Mouse (Mus musculus) midbrain, embryonic 15.5 days (tissue): Measurements from ENCODE around the gene Kdm1a. TPM values are rescaled to one million over a fixed set of nuclear protein-coding genes. Genes with fewer than 3 reads are reported as not detected.

Experiments used
- ATAC-seq: fragments of 200-750 bp; cut with Nextera tagmentation; replicated peaks from 2 replicates; pipeline ENCODE4 v1.8.0; 2017; ENCODE audit warnings: moderate TSS enrichment
- H3K27ac ChIP-seq: fragments of 300-500 bp; sonication (generic); 2 replicates; pipeline ENCODE4 v1.5.1; 2015; ENCODE audit warnings: mild to moderate bottlenecking, inconsistent platforms
- H3K27me3 ChIP-seq: fragments of 300-500 bp; sonication (generic); replicated peaks from 2 replicates; pipeline ENCODE4 v1.6.1; 2015; ENCODE audit warnings: inconsistent platforms
- H3K36me3 ChIP-seq: fragments of 300-500 bp; sonication (generic); replicated peaks from 2 replicates; pipeline ENCODE4 v1.6.1; 2015; ENCODE audit warnings: inconsistent platforms
- H3K4me1 ChIP-seq: fragments of 300-500 bp; sonication (generic); 2 replicates; pipeline ENCODE4 v1.6.1; 2015; ENCODE audit warnings: inconsistent platforms
- H3K4me2 ChIP-seq: fragments of 300-500 bp; sonication (generic); 2 replicates; pipeline ENCODE4 v1.6.1; 2015; ENCODE audit warnings: inconsistent platforms, mild to moderate bottlenecking, moderate library complexity
- H3K4me3 ChIP-seq: fragments of 300-500 bp; sonication (generic); 2 replicates; pipeline ENCODE4 v1.5.1; 2015; ENCODE audit warnings: mild to moderate bottlenecking, inconsistent platforms
- H3K9ac ChIP-seq: fragments of 300-500 bp; sonication (generic); 2 replicates; pipeline ENCODE4 v1.6.1; 2015; ENCODE audit warnings: mild to moderate bottlenecking, inconsistent platforms
- H3K9me3 ChIP-seq: fragments of 300-500 bp; sonication (generic); 2 replicates; pipeline ENCODE4 v1.6.1; 2016; ENCODE audit warnings: inconsistent platforms
- WGBS: fragments of 180-500 bp; shearing (Covaris S2); methylation state at CpG from one replicate; pipeline ENCODE4 v1.1.7; 2015; ENCODE audit warnings: mixed read lengths; 5-methylcytosine and 5-hydroxymethylcytosine counted together
- polyA plus RNA-seq: library from polyadenylated mRNA; unstranded; fragments of >200 nt; fragmentation: Nextera tagmentation; extraction: Ambion mirVana; gene quantifications from 2 replicates; pipeline ENCODE4 v1.2.1, GENCODE M21; 2015

Kdm1a gene
- 69.9 and 70.7 TPM in 2 replicates for polyA plus RNA-seq

DNA sequence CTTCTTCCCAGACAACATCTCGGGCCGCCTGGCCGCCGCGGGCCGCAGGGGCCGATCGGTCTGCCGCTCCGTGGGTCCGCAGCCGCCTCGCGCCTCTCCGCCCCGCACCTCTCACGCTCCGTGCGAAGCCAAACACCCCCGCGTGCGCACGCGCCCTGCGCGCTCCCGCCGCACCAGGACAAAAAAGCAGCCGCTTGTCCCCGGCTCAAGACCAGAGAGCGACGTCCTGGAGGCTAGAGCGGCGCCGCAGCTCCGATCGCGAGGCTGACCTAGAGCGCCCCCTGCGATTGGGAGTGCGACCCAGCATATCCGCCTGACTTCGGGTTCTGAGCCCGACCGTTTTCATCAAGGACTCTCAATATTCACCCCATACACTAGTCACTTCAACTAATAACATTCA is at the start of gene Kdm1a:
Gene Kdm1a (minus strand): TSS at position 156 of the 400 bp plus-strand sequence.
- Histone ChIP-seq H3K36me3 (no peaks in the 10 kb centered on the region), H3K9ac (peak within 1 kb of the TSS; percentile 100), H3K4me3 (peak within 1 kb of the TSS; percentile 98), H3K9me3 (no peaks in the 10 kb centered on the region), H3K4me1 (peaks cover 22% of the 10 kb centered on the region), H3K27me3 (no peaks in the 10 kb centered on the region), H3K4me2 (peak within 1 kb of the TSS; percentile 66), H3K27ac (peak within 1 kb of the TSS; percentile 93)
- ATAC-seq: peak; percentile 91
- under 1% methylated on average over 45 of the region's 45 CpGs for WGBS

DNA sequence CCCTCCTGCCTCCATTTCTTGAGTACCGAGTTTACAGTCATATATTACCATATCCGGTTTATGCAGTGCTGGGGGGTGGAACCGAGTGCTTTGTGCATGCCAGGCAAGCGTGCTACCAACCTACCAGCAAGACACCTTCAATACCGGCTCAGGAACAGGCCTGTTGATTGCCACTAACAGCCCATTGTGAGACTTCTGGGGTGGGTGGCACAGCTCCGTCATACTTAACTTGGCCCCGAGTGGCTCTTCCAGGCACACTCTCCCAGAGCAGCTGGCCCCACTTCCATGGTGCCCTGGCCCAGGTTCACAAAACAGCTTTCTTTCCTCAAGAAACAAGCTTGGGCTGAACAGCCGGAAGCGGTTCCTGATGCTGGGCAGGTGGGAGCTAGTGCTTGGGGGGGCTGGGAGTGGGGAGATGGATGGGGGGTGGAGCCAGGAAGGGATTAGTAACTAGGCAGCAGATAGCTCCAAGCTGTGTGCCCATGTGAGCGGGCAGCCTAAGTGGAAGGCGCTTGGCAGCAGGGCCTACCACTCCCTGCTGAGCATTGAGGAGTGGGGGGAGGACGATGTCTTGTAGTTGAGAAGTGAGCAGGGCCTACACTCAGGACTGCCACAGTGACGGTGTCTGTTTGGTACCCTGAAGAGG is 49.5 kb upstream of the Kdm1a start:
- H3K36me3 ChIP-seq: peaks cover 9% of the 10 kb centered on the region; the same call in 1 of the 2 replicates
- H3K4me1 ChIP-seq: peaks cover 32% of the 10 kb centered on the region
- WGBS: 38% methylated on average over 13 of the region's 13 CpGs
- H3K27me3 ChIP-seq: no peaks in the 10 kb centered on the region
- peak overlapping the region; percentile 77 for H3K27ac ChIP-seq
- H3K9me3 ChIP-seq: no peaks in the 10 kb centered on the region
- ATAC-seq: peak; percentile 56
- no peak overlapping the region for H3K9ac ChIP-seq
- H3K4me3 ChIP-seq: no peak overlapping the region
- no peak overlapping the region for H3K4me2 ChIP-seq

DNA sequence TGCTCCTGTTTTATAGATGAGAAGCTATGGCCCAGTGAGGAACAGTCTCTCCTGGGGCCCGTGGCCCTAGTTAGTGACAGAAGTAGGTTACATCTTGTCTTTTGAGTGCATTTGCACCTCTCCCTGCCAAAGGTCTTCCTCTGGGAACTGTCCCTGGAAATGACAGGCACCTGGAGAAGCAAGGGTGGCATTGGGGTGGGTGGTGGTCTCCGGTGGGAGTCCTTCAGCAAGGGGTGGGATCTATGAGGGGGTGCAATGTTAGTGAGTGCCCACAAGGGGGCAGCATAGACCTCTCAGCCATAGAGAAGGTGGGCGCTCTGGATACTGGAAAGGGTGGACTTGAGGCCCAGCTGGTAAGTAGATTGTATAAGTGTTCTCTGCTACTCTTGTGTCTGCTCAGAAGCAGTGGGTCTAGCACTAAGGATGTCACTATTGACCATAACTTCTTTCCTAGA is 48.9 kb upstream of the Kdm1a start:
- H3K4me1 ChIP-seq: peaks cover 32% of the 10 kb centered on the region
- ATAC-seq: peak; percentile 38; the same call in 1 of the 2 replicates
- no peak overlapping the region for H3K9ac ChIP-seq
- H3K4me3 ChIP-seq: no peak overlapping the region
- H3K36me3 ChIP-seq: peaks cover 9% of the 10 kb centered on the region; the same call in 1 of the 2 replicates
- no peaks in the 10 kb centered on the region for H3K27me3 ChIP-seq
- no peak overlapping the region for H3K4me2 ChIP-seq
- peak overlapping the region; percentile 77 for H3K27ac ChIP-seq
- H3K9me3 ChIP-seq: no peaks in the 10 kb centered on the region
- WGBS: 61% methylated on average over 3 of the region's 3 CpGs

DNA sequence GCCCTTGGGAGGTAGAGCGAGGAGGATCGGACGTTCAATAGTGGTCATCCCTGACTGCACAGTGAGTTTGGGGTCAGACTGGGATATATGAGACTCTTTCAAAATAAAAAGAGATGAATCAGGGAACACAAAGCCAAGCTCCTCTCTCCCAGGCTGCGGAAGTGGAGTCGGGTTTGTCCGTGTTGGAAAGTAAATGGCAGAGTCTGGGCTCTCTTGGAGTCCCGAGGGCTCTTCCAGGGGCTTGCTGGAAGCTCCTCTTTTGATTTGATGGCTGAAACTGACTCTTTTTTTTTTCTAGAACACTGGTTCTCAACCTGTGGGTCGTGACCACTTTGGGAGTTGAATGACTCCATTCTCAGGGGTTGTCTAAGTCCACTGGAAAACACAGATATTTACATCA is 47.7 kb upstream of the Kdm1a start:
- Histone ChIP-seq H3K4me3 (no peak overlapping the region), H3K9ac (no peak overlapping the region), H3K27ac (no peak overlapping the region), H3K27me3 (no peaks in the 10 kb centered on the region), H3K4me1 (peaks cover 32% of the 10 kb centered on the region), H3K9me3 (no peaks in the 10 kb centered on the region), H3K36me3 (peaks cover 5% of the 10 kb centered on the region; the same call in 1 of the 2 replicates), H3K4me2 (no peak overlapping the region)
- WGBS: 73% methylated on average over 8 of the region's 8 CpGs
- ATAC-seq: no peak

DNA sequence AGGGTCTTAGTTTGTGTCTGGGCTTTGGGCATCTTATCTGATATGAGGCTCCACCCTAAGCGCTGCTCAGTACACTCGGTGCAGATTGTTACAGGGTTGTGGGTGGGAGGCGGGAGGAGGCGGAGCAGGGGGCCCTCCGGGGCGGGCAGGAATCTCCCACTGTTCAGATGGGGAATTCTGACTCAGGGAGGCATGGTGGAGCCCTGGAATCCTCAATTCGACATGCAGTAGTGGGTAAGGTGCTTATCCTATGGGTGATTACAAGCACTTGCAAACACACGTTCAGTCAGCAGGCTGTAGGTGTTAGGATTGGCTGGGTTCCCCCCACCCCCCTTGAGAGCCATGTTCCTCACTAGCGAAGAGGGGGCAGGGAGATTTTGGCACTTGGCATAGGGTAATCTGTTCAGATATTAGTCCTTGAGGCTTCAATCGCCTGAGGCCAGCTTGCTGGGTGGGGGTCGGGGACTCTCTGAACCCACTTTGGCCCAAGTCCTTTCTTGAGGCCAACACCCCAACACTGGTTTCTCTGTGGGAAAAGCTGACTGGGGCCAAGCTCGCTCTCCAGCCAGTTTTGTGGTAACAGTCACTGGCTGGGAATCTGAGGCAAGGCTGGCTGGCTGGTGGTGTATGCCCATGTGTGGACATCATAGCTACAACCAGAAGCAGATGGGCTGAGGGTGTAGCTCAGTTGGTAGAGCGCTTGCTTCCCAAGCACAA is 47.1 kb upstream of the Kdm1a start:
- ATAC-seq: peak; percentile 8; the same call in 1 of the 2 replicates
- 40% methylated on average over 13 of the region's 13 CpGs for WGBS
- H3K4me2 ChIP-seq: no peak overlapping the region
- no peaks in the 10 kb centered on the region for H3K27me3 ChIP-seq
- no peak overlapping the region for H3K27ac ChIP-seq
- H3K4me1 ChIP-seq: peaks cover 32% of the 10 kb centered on the region
- no peak overlapping the region for H3K4me3 ChIP-seq
- H3K9me3 ChIP-seq: no peaks in the 10 kb centered on the region
- peaks cover 3% of the 10 kb centered on the region; the same call in 1 of the 2 replicates for H3K36me3 ChIP-seq
- H3K9ac ChIP-seq: no peak overlapping the region; the same call in 1 of the 2 replicates

DNA sequence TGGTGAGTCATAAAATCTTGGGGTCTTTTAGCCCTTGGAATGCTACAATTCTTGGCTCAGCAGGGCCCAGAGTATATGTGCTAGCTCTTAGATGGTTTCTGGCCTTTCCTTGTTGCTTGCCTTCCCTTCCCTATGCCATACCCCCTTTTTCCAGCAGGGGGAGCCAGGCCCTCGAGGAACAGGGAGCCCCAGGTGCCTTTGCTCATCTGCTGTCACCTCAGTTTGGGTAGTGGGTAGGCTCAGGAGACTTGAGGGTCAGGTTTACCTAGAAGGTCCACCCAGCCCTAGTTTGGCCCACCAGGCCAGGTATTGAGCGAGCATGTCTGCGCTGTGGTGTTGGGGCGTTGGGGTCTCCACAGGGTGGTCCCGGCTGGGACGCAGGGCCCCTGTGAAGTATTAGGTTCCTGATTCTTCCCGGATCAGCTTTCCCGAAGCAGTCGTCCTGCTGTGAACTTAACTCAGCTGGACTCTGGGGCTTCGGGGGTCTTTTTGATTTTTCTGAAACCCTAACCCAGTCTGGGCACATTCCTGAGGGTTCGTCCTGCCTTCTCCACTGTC is 46.5 kb upstream of the Kdm1a start:
- Histone ChIP-seq H3K4me1 (peaks cover 32% of the 10 kb centered on the region), H3K27me3 (no peaks in the 10 kb centered on the region), H3K27ac (no peak overlapping the region), H3K4me3 (no peak overlapping the region), H3K9ac (no peak overlapping the region; the same call in 1 of the 2 replicates), H3K4me2 (no peak overlapping the region), H3K9me3 (no peaks in the 10 kb centered on the region), H3K36me3 (no peaks in the 10 kb centered on the region)
- 17% methylated on average over 11 of the region's 11 CpGs for WGBS
- no peak for ATAC-seq

DNA sequence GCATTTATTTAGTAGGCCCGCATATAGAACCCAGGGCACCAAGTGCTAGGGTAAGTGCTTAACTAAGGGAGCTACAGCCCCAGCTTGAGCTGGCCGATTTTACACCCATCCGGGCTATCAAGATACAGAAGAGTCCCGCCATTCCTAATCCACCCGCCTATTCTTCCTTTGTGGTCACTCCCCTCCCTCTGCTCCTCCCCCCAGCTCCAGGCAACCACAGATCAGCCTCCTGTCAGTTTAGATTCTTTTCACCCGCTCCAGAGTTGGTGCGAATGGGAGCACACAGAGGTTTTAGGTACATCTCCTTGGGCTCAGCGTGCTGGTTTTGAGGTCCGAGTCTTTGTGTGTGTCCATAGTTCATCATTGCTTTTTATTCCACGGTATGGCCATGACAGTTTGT is 36.4 kb upstream of the Kdm1a start:
- Histone ChIP-seq H3K4me2 (peak overlapping the region; percentile 80), H3K4me3 (0 out of 2 replicates have a peak overlapping the region, but pooled peaks have one; percentile 1), H3K9me3 (no peaks in the 10 kb centered on the region), H3K9ac (no peak overlapping the region), H3K27me3 (peaks cover 13% of the 10 kb centered on the region; the same call in 1 of the 2 replicates), H3K4me1 (peaks cover 24% of the 10 kb centered on the region), H3K36me3 (no peaks in the 10 kb centered on the region), H3K27ac (no peak overlapping the region)
- WGBS: 3% methylated on average over 10 of the region's 10 CpGs
- ATAC-seq: no peak

DNA sequence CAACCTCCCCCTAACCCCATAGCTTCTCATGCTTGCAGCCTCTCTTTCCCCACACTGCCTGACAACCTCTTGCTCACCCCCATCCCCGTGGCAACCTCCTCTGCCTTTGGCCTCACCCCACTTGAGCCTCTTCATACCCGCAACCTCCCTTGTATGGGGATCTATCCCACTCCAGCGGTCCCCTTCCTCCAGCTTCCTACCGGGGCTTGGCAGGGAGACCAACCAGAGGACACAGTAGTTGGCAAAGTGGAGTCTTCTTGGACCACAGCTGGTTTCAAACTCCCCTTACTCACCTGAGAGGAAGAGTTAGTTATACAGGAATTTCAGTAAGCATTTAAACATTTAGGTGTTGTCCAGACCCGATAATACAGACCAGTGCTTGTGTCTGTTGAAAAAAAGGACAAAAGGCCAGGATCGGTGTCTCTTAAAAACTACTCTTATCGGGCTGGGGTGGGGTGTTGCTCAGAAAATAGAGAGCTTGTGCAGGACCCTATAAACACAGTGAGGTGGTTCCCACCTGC is 35.8 kb upstream of the Kdm1a start:
- Histone ChIP-seq H3K9ac (no peak overlapping the region), H3K4me2 (peak overlapping the region; percentile 80), H3K4me1 (peaks cover 24% of the 10 kb centered on the region), H3K27ac (no peak overlapping the region), H3K36me3 (no peaks in the 10 kb centered on the region), H3K27me3 (peaks cover 13% of the 10 kb centered on the region; the same call in 1 of the 2 replicates), H3K9me3 (no peaks in the 10 kb centered on the region), H3K4me3 (peak overlapping the region; percentile 52)
- 0 out of 2 replicates have a peak, but pooled peaks have one; percentile 15 for ATAC-seq
- 17% methylated on average over 7 of the region's 7 CpGs for WGBS

DNA sequence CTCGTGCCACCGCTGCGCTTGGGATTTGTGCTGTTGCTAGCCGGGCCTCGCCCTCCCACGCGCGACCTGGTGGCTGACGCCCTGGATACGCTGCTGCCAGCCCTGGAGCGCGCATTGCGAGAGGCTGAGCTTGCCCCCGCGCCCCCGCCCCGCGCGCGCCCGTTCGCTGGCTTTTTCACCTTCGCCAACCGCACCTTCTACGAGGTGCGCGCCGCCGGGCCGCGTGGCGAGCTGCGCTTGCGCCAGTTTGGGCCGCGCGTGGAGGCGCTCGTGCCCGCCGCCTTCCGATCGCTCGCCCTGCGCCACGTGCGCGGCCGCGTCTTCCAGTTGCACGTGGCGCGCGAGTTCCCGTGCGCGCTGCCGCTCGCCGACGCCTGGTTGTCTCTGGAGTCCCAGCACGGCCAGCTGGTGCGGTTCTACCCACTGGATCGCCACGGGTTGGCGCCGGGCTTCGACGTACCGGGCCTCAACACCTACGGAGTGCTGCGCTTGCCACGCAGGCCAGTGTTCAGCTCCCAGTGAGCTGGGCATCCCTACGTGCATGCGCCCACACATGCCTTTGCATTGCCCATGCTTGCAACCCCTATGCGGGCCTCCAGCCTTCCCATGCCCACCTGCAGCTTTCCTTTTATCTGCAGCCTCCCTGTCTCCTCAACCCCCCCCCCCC is 35.2 kb upstream of the Kdm1a start:
- WGBS: 1% methylated on average over 74 of the region's 76 CpGs
- peak; percentile 81 for ATAC-seq
- Histone ChIP-seq H3K4me1 (peaks cover 24% of the 10 kb centered on the region), H3K27me3 (peaks cover 13% of the 10 kb centered on the region; the same call in 1 of the 2 replicates), H3K36me3 (no peaks in the 10 kb centered on the region), H3K4me2 (peak overlapping the region; percentile 80), H3K4me3 (peak overlapping the region; percentile 52), H3K9me3 (no peaks in the 10 kb centered on the region), H3K27ac (peak overlapping the region; percentile 73), H3K9ac (peak overlapping the region; percentile 48)

DNA sequence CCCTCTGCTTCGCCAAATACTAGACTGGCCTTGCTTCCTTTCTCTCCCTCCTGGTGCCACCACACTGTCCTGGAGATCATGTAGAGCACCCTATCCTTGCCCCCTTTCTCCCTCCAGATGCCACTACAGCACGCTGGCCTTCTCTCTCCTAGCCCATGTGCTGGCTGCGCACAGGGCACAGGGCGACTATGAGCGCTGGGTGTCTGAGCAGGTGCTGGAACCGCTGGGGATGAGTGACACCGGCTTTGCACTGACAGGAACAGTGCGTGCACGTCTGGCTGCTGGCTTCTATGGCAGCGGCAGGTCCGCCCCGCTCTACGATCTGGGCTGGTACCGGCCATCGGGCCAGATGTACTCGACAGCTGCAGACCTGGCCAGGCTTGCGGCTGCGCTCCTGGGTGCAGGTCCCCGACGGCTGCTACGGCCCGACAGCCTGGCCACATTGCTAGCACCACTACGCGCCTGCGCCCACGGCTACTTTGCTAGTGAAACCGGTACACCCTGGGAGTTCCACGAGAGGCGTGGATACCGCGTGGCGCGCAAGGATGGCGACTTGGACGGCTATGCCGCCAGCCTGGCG is 34.5 kb upstream of the Kdm1a start:
- H3K4me1 ChIP-seq: peaks cover 24% of the 10 kb centered on the region
- H3K36me3 ChIP-seq: no peaks in the 10 kb centered on the region
- peak overlapping the region; percentile 80 for H3K4me2 ChIP-seq
- whole genome bisulfite sequencing: 13% methylated on average over 37 of the region's 37 CpGs
- H3K9ac ChIP-seq: peak overlapping the region; percentile 48
- peaks cover 13% of the 10 kb centered on the region; the same call in 1 of the 2 replicates for H3K27me3 ChIP-seq
- peak overlapping the region; percentile 52 for H3K4me3 ChIP-seq
- ATAC-seq: peak; percentile 71
- peak overlapping the region; percentile 73 for H3K27ac ChIP-seq
- no peaks in the 10 kb centered on the region for H3K9me3 ChIP-seq

DNA sequence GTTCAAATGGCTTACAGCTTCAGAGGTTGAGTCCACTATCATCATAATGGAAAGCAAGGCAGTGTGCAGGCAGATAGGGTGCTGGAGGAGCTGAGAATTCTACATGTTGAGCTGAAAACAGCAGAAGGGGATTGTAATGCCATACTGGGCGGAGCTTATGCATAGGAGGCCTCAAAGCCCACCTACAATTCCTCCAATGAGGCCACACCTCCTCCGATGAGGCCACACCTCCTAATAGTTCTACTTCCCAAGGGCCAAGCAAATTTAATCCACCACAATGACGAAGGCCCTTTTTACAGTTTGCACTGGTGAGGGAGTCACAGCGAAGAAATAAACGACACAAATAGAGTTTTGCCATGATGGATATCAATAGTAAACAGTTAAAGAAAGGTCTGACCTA is 34.0 kb upstream of the Kdm1a start:
- no peak overlapping the region for H3K4me3 ChIP-seq
- 64% methylated on average over 5 of the region's 5 CpGs for WGBS
- H3K4me2 ChIP-seq: peak overlapping the region; percentile 80; the same call in 1 of the 2 replicates
- H3K9ac ChIP-seq: no peak overlapping the region
- H3K9me3 ChIP-seq: no peaks in the 10 kb centered on the region
- peaks cover 24% of the 10 kb centered on the region for H3K4me1 ChIP-seq
- peaks cover 13% of the 10 kb centered on the region; the same call in 1 of the 2 replicates for H3K27me3 ChIP-seq
- no peak for ATAC-seq
- no peaks in the 10 kb centered on the region for H3K36me3 ChIP-seq
- no peak overlapping the region for H3K27ac ChIP-seq
